Mouse (Mus musculus) layer of hippocampus, postnatal 14 days (tissue): ENCODE results near the gene Gm9999. TPM values are rescaled to one million over a fixed set of nuclear protein-coding genes. Genes with fewer than 3 reads are reported as not detected.

Source experiments
- DNase-seq, 2 experiments: peaks; one replicate each; pipeline ENCODE4 v3.0.0; 2021 to 2022; ENCODE audit warnings: low spot score in 2 of 2, mixed read lengths in 1 of 2
- total RNA-seq, 2 experiments: library from RNA; stranded (reverse); gene quantifications; 2 replicates each; pipeline ENCODE4 v1.2.3; 2021

Gm9999 gene
- total RNA-seq, 2 experiments from 2014 or later = not detected

- no peak for DNase-seq
These were observed 15.6 kb downstream of the Gm9999 start for GRCm38 (mm10) chr7:46998942-46999341.

GRCm38 (mm10) chr7:46999983-47000643 is 16.7 kb downstream of the Gm9999 start:
- no peak for DNase-seq

GRCm38 (mm10) chr7:47000644-47000983 is 17.2 kb downstream of the Gm9999 start:
- peak in 1 of 2 experiments; percentile 54 for DNase-seq

- no peak for DNase-seq
These were observed 17.9 kb downstream of the Gm9999 start for GRCm38 (mm10) chr7:47001125-47001899.

- no peak for DNase-seq
These were observed 18.5 kb downstream of the Gm9999 start for GRCm38 (mm10) chr7:47001900-47002275.

- no peak for DNase-seq
These were observed 20.2 kb downstream of the Gm9999 start for GRCm38 (mm10) chr7:47003411-47004115.

- no peak for DNase-seq
These were observed 23.9 kb downstream of the Gm9999 start for GRCm38 (mm10) chr7:47007109-47007780.

- DNase-seq = no peak
These were observed 24.4 kb downstream of the Gm9999 start for GRCm38 (mm10) chr7:47007818-47008167.

GRCm38 (mm10) chr7:47008168-47008993 is 25.0 kb downstream of the Gm9999 start, which contains the start of gene Spty2d1:
Gene Spty2d1, minus strand, starts transcription at chr7:47008411.
- DNase-seq = peak; percentile 99 to 100

GRCm38 (mm10) chr7:47013131-47013767 is 29.9 kb downstream of the Gm9999 start:
- no peak for DNase-seq

- no peak for DNase-seq
These were observed 31.4 kb downstream of the Gm9999 start for GRCm38 (mm10) chr7:47014564-47015389.

GRCm38 (mm10) chr7:47015390-47016065 is 32.1 kb downstream of the Gm9999 start:
- DNase-seq = peak; percentile 62 to 84

GRCm38 (mm10) chr7:47016602-47017001 is 33.2 kb downstream of the Gm9999 start:
- no peak for DNase-seq

- DNase-seq = no peak
These were observed 33.8 kb downstream of the Gm9999 start for GRCm38 (mm10) chr7:47017146-47017545.

- peak in 1 of 2 experiments; percentile 37 for DNase-seq
These were observed 36.3 kb downstream of the Gm9999 start for GRCm38 (mm10) chr7:47019641-47020040.

- no peak for DNase-seq
These were observed 37.6 kb downstream of the Gm9999 start for GRCm38 (mm10) chr7:47020956-47021355.

- DNase-seq = no peak
These were observed 39.1 kb downstream of the Gm9999 start for GRCm38 (mm10) chr7:47022482-47022881.

- peak; percentile 81 to 87 for DNase-seq
These were observed 40.1 kb downstream of the Gm9999 start for GRCm38 (mm10) chr7:47023530-47023929.

- DNase-seq = no peak
These were observed 41.1 kb downstream of the Gm9999 start for GRCm38 (mm10) chr7:47024454-47024853.
